Mouse (Mus musculus): ENCODE results near the gene Cdc42ep1. TPM values are rescaled to one million over a fixed set of nuclear protein-coding genes. Genes with fewer than 3 reads are reported as not detected.

Cdc42ep1 gene
- polyA plus RNA-seq, 1 experiment from 2014 or later = 17.0 TPM

- H3K4me3 ChIP-seq (ENCODE audit: low read depth, low read length) = no peak overlapping the region
- H3K9me3 ChIP-seq (ENCODE audit: control insufficient read depth) = no peaks in the 10 kb centered on the region
- H3K27me3 ChIP-seq (replicated peaks; ENCODE audit: control insufficient read depth, insufficient read depth, low read length) = no peaks in the 10 kb centered on the region
- no peak overlapping the region for H3K4me2 ChIP-seq (replicated peaks; ENCODE audit: low read depth)
- TF ChIP-seq CTCF (IDR thresholded peaks at IDR 0.05; ENCODE audit: low read depth) = no peak
- no peak overlapping the region for H3K9ac ChIP-seq (ENCODE audit: low read depth, low read length)
- WGBS = 62% methylated on average over 8 of the region's 8 CpGs
- no peaks in the 10 kb centered on the region; the same call in 1 of the 2 replicates for H3K4me1 ChIP-seq (replicated peaks; ENCODE audit: control insufficient read depth, insufficient read depth, low read length)
- no peaks in the 10 kb centered on the region for H3K36me3 ChIP-seq (ENCODE audit: control insufficient read depth, insufficient read depth)
- ATAC-seq = no peak
- peak overlapping the region; percentile 66 for H3K27ac ChIP-seq (ENCODE audit: low read depth, low read length)
Measured at GRCm38 (mm10) chr15:78836086-78836621, 6.3 kb upstream of the Cdc42ep1 start.

- Histone ChIP-seq H3K4me1 (replicated peaks; ENCODE audit: control insufficient read depth, insufficient read depth, low read length) (peaks cover 2% of the 10 kb centered on the region), H3K4me2 (replicated peaks; ENCODE audit: low read depth) (no peak overlapping the region), H3K4me3 (ENCODE audit: low read depth, low read length) (no peak overlapping the region), H3K27ac (ENCODE audit: low read depth, low read length) (no peak overlapping the region), H3K36me3 (ENCODE audit: control insufficient read depth, insufficient read depth) (no peaks in the 10 kb centered on the region), H3K9me3 (ENCODE audit: control insufficient read depth) (no peaks in the 10 kb centered on the region), H3K27me3 (replicated peaks; ENCODE audit: control insufficient read depth, insufficient read depth, low read length) (no peaks in the 10 kb centered on the region), H3K9ac (ENCODE audit: low read depth, low read length) (no peak overlapping the region)
- ATAC-seq = no peak
- no peak for TF ChIP-seq CTCF (IDR thresholded peaks at IDR 0.05; ENCODE audit: low read depth)
- 39% methylated on average over 2 of the region's 2 CpGs for WGBS
Measured at GRCm38 (mm10) chr15:78839744-78840143, 2.7 kb upstream of the Cdc42ep1 start.

DNA sequence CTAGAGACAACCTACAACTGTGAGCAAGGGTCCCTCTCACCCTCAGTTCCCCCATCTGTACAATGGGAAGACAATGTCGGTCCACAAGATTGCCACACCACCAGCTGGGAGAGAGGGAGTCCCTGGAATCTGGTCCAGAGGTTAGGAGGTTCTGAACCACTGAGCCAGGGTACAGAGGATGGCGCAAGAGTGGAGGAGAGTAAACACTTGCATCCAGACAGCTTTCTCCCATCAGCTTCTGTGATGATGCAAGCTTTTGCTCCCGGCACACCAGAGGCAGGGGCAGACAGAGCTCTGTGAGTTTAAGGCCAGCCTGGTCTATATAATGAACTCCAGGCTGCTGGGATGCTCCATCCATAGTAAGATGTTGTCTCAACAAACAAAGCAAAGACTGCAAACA lies 2.2 kb upstream of the Cdc42ep1 start:
- Histone ChIP-seq H3K4me3 (ENCODE audit: low read depth, low read length) (no peak overlapping the region), H3K36me3 (ENCODE audit: control insufficient read depth, insufficient read depth) (no peaks in the 10 kb centered on the region), H3K27me3 (replicated peaks; ENCODE audit: control insufficient read depth, insufficient read depth, low read length) (no peaks in the 10 kb centered on the region), H3K4me2 (replicated peaks; ENCODE audit: low read depth) (no peak overlapping the region), H3K9me3 (ENCODE audit: control insufficient read depth) (no peaks in the 10 kb centered on the region), H3K4me1 (replicated peaks; ENCODE audit: control insufficient read depth, insufficient read depth, low read length) (peaks cover 2% of the 10 kb centered on the region), H3K27ac (ENCODE audit: low read depth, low read length) (peak overlapping the region; percentile 35; the same call in 1 of the 2 replicates), H3K9ac (ENCODE audit: low read depth, low read length) (no peak overlapping the region)
- WGBS = 46% methylated on average over 3 of the region's 3 CpGs
- no peak for TF ChIP-seq CTCF (IDR thresholded peaks at IDR 0.05; ENCODE audit: low read depth)
- ATAC-seq = no peak

DNA sequence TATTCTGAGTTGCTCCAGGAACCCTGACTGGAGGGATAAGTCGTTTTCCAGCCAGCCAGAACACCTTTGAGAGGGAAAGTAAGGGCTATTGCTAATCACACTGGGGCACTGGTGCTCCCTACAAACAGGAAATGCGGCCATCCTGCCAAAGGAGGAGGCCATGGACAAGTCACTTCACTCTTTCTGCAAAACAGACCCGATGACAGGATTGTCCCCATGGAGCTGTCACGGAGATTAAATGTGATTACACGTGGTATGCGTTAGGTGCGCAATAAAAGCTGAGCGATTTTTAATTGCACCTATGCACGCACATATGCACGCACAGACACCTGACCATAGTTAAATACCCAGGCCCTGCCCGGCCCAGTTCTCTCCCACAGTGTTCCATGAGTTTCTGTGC lies 1.7 kb upstream of the Cdc42ep1 start:
- H3K27ac ChIP-seq (ENCODE audit: low read depth, low read length) = 0 out of 2 replicates have a peak overlapping the region, but pooled peaks have one; percentile 35
- H3K4me2 ChIP-seq (replicated peaks; ENCODE audit: low read depth) = no peak overlapping the region
- no peaks in the 10 kb centered on the region for H3K9me3 ChIP-seq (ENCODE audit: control insufficient read depth)
- no peak overlapping the region for H3K9ac ChIP-seq (ENCODE audit: low read depth, low read length)
- H3K4me1 ChIP-seq (replicated peaks; ENCODE audit: control insufficient read depth, insufficient read depth, low read length) = peaks cover 6% of the 10 kb centered on the region
- no peak overlapping the region for H3K4me3 ChIP-seq (ENCODE audit: low read depth, low read length)
- no peaks in the 10 kb centered on the region for H3K36me3 ChIP-seq (ENCODE audit: control insufficient read depth, insufficient read depth)
- H3K27me3 ChIP-seq (replicated peaks; ENCODE audit: control insufficient read depth, insufficient read depth, low read length) = no peaks in the 10 kb centered on the region
- 61% methylated on average over 11 of the region's 11 CpGs for WGBS
- TF ChIP-seq CTCF (IDR thresholded peaks at IDR 0.05; ENCODE audit: low read depth) = no peak
- ATAC-seq = no peak

GRCm38 (mm10) chr15:78841161-78841790 lies 1.1 kb upstream of the Cdc42ep1 start:
- no peak overlapping the region for H3K9ac ChIP-seq (ENCODE audit: low read depth, low read length)
- no peaks in the 10 kb centered on the region for H3K27me3 ChIP-seq (replicated peaks; ENCODE audit: control insufficient read depth, insufficient read depth, low read length)
- 74% methylated on average over 6 of the region's 6 CpGs for WGBS
- H3K36me3 ChIP-seq (ENCODE audit: control insufficient read depth, insufficient read depth) = no peaks in the 10 kb centered on the region
- no peak for TF ChIP-seq CTCF (IDR thresholded peaks at IDR 0.05; ENCODE audit: low read depth)
- no peak overlapping the region for H3K4me3 ChIP-seq (ENCODE audit: low read depth, low read length)
- ATAC-seq = no peak
- H3K9me3 ChIP-seq (ENCODE audit: control insufficient read depth) = no peaks in the 10 kb centered on the region
- H3K27ac ChIP-seq (ENCODE audit: low read depth, low read length) = no peak overlapping the region
- H3K4me2 ChIP-seq (replicated peaks; ENCODE audit: low read depth) = no peak overlapping the region
- peaks cover 9% of the 10 kb centered on the region for H3K4me1 ChIP-seq (replicated peaks; ENCODE audit: control insufficient read depth, insufficient read depth, low read length)

- Histone ChIP-seq H3K9ac (ENCODE audit: low read depth, low read length) (peak overlapping the region; percentile 85), H3K27ac (ENCODE audit: low read depth, low read length) (peak overlapping the region; percentile 91), H3K36me3 (ENCODE audit: control insufficient read depth, insufficient read depth) (peaks cover 11% of the 10 kb centered on the region; the same call in 1 of the 2 replicates), H3K27me3 (replicated peaks; ENCODE audit: control insufficient read depth, insufficient read depth, low read length) (no peaks in the 10 kb centered on the region), H3K4me2 (replicated peaks; ENCODE audit: low read depth) (peak overlapping the region; percentile 92), H3K4me1 (replicated peaks; ENCODE audit: control insufficient read depth, insufficient read depth, low read length) (peaks cover 9% of the 10 kb centered on the region), H3K4me3 (ENCODE audit: low read depth, low read length) (peak overlapping the region; percentile 68), H3K9me3 (ENCODE audit: control insufficient read depth) (no peaks in the 10 kb centered on the region)
- TF ChIP-seq CTCF (IDR thresholded peaks at IDR 0.05; ENCODE audit: low read depth) = peak; percentile 57
- ATAC-seq = peak; percentile 29; the same call in 1 of the 2 replicates
- 19% methylated on average over 21 of the region's 21 CpGs for WGBS
Measured at GRCm38 (mm10) chr15:78843581-78844469, 1.4 kb downstream of the Cdc42ep1 start.

All from intestine, postnatal 0 days (tissue).